Mouse (Mus musculus) right cerebral cortex, postnatal 36 days (tissue): ENCODE measurements at regions not wholly inside any gene's neighbourhood (a gene's known extent, or its start where the extent isn't known, plus 50 kb on each side); places are given as distances from the start of the nearest gene placed in this dataset.

Experiments
- DNase-seq, 2 experiments: peaks; one replicate each; pipeline ENCODE4 v3.0.0; 2022; ENCODE audit warnings: low spot score in 2 of 2, mixed read lengths in 1 of 2

DNA sequence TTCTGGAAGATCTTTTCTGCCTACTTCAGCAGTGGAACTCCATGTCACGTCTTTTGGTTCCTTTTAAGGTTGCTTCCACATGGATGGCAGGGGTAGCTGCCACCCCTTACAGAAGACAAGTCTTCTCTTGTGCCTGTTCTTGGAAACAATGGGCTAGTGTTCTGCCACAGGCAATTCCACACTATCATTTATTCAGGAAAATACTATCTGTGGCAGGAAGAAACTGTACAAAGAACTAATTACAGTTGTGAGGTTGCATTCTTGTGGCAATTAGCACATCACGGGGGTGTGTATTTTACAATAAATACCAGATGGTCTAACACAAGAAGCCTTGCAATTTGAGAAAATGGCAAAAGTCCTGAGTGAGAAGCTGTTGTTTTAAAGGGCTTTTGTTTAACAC, 489.8 kb downstream of the Ccdc50 start:
- DNase-seq, result no peak

DNA sequence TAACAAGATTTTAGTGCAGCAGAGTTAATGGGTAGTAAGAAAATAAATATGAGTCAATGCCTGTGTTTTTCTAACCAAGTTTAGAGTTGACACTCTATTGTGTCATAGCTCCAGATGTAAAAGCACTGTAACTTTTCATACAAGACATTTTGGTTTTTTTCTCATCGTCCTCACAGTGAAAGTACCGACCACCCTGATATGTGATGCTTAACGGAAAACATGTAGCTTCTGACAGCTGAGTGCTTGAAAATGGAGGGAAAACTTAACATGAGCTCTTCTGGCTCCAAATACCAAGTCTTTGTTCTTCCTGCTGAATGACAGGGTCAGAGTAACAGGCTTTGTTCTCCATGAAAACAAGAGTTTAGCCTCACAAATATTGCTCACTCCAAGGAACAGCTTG, 490.3 kb downstream of the Ccdc50 start:
- DNase-seq, result no peak

DNA sequence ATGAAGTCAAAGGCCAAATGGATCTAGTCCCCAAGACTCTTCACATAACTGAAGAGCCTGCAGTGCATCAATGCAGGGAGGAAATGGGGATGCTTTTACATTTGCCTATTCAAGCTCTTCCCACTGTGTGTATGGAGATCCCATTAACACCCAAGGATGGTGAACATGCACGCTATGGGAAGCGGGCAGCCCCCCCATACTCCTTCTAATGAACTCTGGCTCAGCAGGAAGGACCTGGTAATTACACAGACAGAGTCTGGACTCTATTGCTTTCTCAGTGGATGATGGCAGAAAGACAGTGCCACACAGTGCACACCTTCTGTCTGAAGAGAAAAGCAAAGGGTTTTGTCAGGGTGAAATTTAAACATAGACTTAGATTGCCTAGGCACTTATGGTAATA, 495.7 kb downstream of the Ccdc50 start:
- DNase-seq, result no peak

DNA sequence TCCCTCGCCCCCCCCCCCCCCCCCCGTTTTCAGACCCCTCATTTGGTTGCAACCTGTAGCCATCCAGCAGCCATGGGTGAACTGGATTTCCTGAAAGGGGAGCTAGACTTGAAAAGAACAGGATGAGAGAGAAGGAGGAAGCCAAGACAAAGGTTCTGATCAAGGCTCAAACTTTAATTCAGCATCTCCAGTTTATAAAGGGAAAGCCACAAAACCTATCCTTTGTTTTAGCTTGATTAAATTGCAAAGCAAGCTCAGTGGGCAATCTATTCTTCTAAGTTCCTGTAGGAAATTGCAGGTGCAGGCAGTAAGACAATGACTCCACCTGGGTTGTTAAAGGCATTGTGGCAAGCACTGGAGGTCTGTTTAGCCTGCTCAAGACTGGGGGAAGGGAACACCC, 517.4 kb downstream of the Ccdc50 start:
- DNase-seq, result no peak

DNA sequence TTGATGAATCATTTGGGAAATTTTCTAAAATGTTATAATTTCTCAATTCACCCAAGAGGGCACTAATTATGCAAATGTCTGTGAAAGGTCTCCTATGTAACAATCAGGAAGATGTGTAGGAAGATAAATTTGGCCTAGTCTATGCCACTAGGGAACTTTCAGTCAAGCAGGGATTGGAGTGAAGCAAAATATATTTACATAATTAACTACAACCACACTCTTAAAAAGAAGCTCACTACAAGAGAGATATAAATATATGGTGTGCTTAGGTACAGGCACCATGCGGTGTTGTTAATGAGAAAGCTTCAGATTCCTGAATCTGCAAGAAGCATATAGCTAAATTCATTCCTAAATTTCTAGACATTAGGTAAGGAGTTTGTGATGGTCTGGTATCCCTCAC, 526.8 kb downstream of the Ccdc50 start:
- no peak for DNase-seq

DNA sequence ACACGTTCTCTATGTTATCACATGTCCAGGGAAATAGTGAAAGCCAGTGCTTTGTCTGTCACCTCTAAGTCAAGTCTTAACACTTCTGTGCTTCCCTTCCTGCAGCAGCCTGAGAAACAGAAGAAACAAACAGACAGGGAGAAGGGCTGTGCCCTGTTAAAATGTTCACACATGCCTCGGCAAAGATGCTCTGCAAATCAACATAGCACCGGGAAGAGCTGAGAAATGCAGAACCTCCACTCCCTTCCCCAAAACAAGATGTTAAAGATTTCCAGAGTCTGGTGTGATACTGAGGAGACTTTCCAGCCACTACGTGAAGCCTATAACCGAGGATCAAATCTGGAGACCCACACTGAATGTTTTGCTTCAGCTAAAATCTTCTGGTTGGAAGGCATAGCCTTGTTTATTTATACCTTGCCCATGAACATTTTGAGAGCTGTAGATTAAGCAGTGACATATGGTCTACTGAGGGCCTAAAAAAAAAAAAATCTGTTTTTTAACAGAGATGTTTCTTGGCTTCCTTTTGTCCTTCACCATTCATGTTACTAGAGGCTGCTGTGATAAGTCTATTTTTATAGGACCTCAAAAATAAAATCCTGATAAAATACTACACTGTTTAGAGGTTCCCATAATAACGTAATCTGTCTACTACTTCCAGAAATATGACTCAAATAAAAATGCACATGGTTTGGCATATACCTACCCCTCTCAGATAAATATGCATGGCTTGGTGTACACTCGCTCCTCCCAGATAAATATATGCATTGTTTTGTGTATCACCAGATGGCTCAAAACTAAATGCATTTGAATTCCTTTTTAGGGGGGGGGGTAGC, 537.1 kb downstream of the Ccdc50 start:
- no peak for DNase-seq

DNA sequence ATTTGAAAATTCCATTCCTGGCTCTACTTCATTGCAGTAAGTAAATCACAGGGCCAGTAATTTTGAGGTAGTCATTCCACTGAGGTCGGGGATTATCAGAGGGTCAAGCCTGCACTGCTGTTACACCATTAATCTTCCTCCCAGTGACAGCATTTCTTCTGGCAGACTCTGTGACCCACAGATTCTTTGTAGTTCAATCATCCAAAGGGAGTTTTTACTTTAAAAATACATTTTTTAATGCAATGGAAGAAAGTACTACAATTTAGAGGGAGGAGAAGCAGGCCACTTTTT, 537.6 kb downstream of the Ccdc50 start:
- DNase-seq, result no peak

DNA sequence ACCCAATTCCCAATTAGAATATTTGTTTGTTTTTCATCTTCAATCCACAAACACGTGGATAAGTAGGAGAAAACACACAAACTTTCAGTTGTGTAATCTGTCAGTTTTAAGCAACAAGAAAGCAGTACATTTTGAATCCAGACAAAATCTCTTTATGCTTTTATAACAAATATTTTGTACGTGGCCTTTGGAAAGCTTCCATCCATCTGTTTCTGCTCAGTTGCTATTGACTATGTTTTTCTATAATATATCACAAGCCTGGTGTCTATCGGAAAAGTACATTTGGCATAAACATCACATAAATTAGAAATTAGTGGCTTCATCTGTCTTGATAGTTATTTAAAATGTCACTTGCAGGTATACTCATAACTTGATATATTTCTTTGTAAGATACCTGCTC, 560.6 kb downstream of the Ccdc50 start:
- DNase-seq, result no peak

DNA sequence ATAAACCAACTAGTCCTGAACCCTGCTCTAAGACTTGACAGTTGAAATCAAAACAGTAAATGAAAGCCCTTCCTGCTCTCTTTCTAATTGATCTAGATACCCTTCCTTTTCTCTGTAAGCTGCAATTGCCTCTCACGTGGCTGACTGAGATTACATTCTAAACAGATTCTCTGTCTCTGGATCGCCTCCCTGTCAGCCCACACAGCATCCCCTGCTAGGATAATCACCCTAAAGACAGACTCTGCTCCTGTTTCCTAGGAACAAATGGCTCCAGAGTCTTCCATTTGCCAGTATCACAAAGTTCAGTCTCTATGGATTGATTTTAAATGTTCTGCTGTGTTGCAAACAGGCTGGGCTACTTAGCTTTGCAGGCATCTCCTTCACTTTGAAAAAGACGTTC, 561.1 kb downstream of the Ccdc50 start:
- DNase-seq, result no peak

DNA sequence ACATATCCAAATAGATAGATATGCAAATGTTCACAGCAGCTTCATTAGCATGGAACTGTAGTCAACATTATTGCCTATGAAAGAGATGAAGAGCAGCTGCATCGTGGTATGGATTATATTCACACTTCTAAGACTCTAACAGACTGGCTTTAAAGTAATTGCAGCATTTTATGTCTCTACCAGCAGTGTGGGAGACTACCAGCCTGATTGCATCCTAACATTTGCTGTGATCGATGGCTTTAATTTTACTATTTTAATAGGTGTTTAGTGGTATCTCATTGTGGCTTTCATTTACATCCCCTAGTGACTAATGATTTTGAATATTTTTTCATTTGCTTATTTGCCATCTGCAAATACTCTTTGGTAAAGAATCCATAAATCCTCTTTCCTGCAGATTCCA, 574.1 kb downstream of the Ccdc50 start:
- DNase-seq, result no peak

DNA sequence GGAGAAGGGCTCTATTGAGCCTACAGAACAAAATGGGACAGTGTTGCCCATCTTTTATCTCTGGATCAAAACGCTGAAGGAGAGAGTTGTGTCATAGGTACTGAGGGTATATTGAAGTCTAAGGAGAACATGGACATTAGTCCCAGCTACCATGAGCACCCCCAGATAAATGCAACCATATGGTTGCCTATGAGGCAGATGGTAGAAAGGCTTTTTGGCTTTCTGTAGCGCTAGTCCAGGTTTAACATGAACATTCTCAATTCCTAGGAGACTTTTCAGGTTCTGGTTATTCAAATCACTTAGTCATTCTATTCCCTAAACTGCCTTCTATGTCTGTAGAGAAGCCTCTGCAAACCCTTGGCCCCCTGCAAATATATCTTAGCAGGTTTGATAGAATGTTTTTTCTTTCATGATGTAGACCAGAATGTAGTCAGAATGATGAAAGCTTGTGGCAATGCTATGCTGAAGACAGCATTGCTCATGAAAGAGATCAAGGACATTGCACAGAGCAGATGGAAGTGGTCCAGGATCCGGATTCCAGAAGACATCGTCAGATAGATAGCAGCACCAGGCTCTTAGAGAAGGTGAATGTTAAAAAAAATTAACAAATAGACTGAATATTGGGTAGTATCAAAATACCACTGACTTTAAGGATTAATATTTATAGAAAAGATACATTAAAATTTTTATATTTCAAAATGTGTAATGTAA, 590.2 kb downstream of the Ccdc50 start:
- no peak for DNase-seq

DNA sequence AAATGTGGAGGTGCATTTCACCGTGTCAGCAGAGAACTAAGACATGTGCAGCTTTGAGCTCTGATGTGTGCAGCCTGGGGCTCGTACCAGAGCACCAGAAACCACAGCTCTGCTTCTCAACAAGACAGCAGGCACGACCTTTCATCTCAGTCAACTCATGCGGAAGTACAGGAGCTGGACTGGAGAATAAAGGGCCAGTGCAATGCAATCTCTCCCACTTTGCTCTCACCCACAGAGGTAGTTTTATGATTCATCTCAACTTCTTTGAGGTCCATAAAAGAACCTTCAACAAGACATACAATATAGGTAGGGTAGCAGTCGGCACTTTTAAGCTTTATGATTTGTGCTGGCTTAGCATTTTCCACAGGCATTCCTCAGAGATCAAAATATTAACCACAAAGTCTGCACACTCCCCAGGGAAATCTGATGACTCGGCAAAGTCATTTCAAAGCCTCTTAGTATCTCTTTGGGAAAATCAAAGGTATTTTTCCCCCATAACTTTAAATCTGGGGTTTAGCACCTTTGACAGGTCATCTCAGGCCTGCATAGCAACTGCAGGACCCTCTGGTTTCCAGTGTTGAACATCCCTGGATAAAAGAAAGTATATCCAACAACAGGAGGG, 626.7 kb downstream of the Ccdc50 start:
- DNase-seq, result no peak

DNA sequence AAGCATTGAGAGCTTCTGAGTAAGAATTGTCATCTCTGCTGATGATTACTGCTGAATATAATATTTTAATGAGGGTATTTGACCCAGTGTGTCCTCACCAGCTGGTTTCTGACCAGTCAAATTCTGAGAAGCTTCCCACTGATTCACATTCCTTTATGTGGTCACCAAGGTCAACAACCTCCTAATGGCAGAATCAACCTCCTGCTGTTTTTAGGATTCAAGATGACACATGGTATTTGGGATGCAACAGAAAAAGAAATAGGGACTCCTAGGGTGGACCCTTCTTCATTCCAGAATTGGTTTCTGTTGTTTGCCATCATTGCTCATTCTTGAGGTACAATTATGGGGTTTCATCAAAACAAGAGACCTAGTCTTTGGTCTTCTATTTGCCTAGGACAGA, 629.6 kb downstream of the Ccdc50 start:
- DNase-seq, result no peak

DNA sequence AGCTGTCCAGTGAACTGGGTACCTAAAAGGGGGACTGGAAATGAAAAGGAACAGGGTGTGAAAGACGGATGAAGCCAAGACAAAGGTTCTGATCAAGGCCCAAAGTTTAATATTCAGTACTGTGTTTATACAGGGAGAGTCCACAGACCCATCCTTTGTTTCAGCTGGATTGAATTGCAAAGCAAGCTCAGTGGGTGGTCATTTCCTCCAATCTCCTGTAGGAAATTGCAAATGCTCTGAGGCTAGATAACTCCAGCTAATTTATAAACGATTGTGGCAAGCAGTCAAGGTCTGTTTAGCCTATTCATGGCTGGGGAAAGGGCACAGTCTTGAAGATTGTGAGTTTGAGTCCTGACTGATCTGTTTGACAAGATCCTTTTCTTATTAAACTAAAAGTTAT, 650.3 kb downstream of the Ccdc50 start:
- DNase-seq, result no peak

DNA sequence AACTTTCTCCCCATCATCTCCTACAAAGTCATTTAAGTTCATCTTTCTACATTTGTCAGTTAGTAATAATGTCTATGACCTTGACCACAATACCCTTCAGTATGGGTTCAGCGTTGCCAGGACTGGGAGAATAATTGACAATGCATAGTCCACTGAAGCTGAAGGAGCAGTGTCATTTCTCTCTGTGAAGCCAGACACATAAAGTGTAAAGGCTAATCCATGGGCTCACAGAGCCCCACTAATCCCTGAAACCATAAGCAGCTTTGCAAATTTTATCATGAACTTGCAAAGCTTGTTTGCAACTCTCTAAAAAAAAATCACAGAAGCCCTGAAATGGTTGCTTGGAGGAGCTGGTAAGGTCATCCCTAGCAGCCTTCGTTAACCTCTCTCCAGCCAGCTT, 654.4 kb downstream of the Ccdc50 start:
- no peak for DNase-seq

DNA sequence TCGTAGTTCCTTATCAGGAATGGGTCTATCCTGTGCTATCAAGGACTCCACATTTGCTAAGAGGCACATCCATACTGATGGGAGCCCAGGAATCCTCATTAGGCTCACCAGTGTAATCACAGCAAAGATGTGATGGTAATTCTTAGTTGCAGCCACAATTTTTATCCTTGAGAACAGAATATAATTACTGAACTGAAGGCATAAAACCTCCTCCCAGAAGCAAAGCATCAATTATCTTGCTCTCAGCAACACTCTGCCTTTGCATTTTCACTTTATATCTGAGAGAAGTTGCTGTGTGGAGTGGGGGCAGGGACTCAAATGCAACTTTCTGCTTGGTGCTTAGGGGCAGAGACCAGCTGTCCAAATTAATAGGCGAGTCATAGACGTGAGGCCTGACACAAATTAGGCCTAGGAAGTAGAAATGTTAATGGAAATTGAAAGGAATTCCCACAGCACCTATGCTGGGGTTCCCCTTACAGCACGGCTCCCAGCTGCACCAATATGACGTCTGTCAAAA, 676.2 kb downstream of the Ccdc50 start:
- DNase-seq, result no peak

DNA sequence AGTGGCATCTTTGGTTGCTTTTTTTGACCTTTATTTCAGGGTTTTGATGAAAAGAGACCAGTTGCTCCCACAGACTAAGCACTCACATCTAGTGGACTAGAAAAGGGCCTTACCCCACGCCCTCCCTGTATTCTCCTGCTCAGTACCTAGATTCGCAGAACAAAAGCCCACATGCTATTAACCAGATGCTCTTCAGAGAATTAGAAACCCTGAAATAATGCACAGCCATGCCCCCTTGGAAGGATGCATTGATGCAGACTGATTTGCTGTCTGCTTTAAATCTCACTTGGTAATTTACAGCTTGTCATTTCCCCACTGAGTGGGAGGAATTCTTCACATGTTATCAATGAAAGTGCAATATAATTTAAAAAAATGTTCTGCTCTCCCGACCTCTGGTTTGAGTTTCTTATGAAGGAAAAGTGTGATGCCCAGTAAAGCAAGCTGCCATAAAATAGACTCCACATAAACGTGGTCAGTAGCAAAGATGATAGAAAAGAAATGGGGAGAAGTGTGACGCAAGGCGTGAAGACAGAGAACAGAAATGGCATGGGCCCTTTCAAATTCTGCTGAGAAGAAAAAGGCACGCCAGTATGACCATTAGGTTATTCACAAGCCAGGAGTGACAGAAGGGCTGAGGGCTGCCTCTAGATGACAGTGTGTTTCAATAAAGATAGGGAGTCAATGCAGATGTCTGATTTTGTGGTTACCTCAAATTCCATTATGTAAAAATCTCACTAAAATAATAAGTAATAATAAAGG, 669.8 kb downstream of the Fgf12 start:
- no peak for DNase-seq

DNA sequence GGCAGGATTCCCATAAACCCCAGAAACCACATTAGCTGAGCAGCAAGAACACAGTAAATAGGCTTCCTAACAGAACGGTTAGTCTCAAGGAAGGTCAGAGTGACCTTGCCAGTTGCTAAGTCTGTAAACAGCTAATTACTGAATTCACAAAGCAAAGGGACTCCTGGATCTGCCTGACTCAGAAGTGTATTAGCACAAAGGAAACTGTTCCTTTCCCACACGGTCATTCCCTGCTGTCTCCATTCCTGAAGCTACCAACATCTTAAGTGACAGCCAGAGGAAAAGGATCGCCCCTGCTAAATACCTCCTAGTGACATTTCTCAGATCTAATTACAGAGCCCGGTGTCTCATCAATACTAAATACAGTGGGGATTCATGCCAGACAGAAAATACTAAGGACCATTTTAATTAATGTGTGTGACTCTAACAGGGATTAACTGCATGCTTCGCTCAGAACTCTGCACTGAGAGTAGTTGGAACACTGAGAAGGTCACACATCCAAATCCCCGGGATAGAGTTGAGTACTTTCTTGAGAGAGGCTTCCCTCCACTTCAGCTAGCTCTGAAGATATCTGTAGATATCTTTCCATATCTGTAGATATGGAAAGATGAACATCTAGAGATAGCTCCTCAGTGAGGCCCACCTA, 663.3 kb downstream of the Fgf12 start:
- peak in 1 of 2 experiments; percentile 2 for DNase-seq

DNA sequence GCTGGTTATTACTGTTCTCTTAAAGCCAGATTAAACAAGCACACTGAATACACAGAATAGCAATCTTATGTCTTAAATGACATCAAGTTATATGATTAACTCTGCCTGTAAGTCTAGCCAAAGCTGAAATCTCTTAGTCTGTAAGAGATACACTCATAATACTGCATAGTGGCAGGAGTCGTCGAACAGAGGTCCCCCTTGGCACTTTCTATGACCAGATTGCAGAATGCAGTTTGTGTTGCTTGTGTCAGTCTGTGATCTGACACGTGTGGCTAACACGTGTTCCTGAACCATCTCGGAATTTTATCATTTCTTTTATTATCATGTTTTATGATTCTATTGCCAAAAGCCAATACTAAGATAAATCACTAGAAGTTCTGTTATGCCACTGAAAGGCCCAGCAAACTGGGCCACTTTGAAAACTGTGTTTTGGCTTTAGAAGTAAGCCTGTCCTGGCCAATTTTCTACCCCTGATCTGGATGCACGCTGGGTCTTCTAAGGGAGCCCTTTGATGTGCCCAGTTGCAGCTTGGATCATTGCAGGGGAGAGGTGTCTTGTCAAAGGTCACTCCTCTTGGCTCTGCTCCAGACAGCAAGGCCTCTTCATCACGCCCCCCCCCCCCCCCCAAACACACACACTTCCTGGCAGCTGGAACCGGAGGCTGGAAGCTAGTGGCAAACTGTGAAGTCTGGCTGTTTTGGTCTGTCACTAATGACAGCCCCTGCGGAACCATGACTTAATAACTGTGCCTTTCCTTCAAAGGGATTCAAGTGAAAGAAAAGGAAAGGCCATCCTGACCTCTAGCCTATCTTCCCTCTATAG, 648.4 kb downstream of the Fgf12 start:
- no peak for DNase-seq

DNA sequence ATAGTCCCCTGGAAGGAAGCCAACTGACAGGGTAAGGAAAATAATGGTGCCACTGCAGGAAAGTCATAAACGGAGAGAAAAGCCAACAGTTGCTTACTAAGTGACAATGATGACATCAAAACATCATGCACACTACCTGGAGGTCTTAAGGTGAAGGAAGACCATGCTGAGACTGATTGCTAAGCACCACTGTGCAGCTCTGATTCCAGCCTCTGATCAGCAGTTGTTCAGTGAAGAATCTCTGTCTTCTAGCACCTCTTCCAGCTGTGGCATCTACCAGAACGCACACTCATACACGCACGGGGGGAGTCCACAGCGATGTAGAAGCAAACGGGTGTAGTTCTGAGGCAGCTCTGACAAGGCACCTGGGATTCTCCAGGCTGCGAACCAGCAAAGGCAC, 647.8 kb downstream of the Fgf12 start:
- DNase-seq, result no peak

DNA sequence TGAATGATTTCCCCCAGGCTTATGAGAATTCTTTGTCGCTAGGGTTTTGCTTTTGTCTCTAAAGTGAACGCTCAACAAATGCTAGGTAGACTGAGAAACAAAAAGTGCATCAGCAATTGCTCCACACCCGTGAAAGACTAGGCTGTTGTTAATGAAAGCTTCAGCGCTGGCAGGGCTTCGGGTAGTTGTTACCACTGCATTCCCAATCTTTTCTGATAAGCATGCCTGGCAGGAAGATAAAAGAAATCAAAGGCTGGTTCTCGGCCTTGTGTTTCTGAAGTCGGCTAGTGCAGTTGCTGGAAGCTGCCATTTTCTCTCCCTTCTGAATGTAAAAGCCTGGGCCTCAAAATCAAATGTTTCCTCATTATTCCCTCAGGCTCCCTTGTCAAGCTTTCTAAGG, 647.0 kb downstream of the Fgf12 start:
- DNase-seq, result no peak
